Mouse (Mus musculus) lung, embryonic 14.5 days (tissue): Measurements from ENCODE around the gene Vmp1. TPM values are rescaled to one million over a fixed set of nuclear protein-coding genes. Genes with fewer than 3 reads are reported as not detected.

Experiments used
- ATAC-seq: fragments of 200-750 bp; cut with Nextera tagmentation; 2 replicates; pipeline ENCODE4 v1.8.0; 2017; ENCODE audit warnings: mild to moderate bottlenecking, moderate TSS enrichment, moderate library complexity; ENCODE audit not compliant: insufficient read depth
- DNase-seq: peaks from one replicate; pipeline ENCODE4 v3.0.0-alpha.2; 2015
- H3K27ac ChIP-seq: fragments of 300-500 bp; sonication (generic); 2 replicates; pipeline ENCODE4 v1.5.1; 2014; ENCODE audit warnings: low read depth, mild to moderate bottlenecking, moderate library complexity
- H3K27me3 ChIP-seq: fragments of 300-500 bp; sonication (generic); 2 replicates; pipeline ENCODE4 v1.6.1; 2014; ENCODE audit warnings: low read length, control low read depth; ENCODE audit not compliant: insufficient read depth
- H3K36me3 ChIP-seq: fragments of 300-500 bp; sonication (generic); 2 replicates; pipeline ENCODE4 v1.6.1; 2014; ENCODE audit warnings: control low read depth; ENCODE audit not compliant: insufficient read depth
- H3K4me1 ChIP-seq: fragments of 300-500 bp; sonication (generic); 2 replicates; pipeline ENCODE4 v1.6.1; 2014; ENCODE audit warnings: antibody characterized with exemption, control low read depth; ENCODE audit not compliant: insufficient read depth
- H3K4me2 ChIP-seq: fragments of 300-500 bp; sonication (generic); 2 replicates; pipeline ENCODE4 v1.6.1; 2014; ENCODE audit warnings: mild to moderate bottlenecking
- H3K4me3 ChIP-seq: fragments of 300-500 bp; sonication (generic); 2 replicates; pipeline ENCODE4 v1.5.1; 2014; ENCODE audit warnings: low read depth, low read length
- H3K9ac ChIP-seq: fragments of 300-500 bp; sonication (generic); 2 replicates; pipeline ENCODE4 v1.6.1; 2014
- H3K9me3 ChIP-seq: fragments of 300-500 bp; sonication (generic); 2 replicates; pipeline ENCODE4 v1.6.1; 2016; ENCODE audit warnings: low read depth, low read length, control low read depth
- CTCF ChIP-seq: IDR thresholded peaks from 2 replicates; pipeline ENCODE4 v1.5.1; 2016; ENCODE audit warnings: antibody characterized with exemption, low read depth
- WGBS: fragments of 180-500 bp; shearing (Covaris S2); extraction: QIAGEN DNeasy Blood & Tissue Kit; methylation state at CpG from one replicate; pipeline ENCODE4 v1.1.7; 2014; 5-methylcytosine and 5-hydroxymethylcytosine counted together
- polyA plus RNA-seq: library from polyadenylated mRNA; unstranded; fragments of >200 nt; fragmentation: Nextera tagmentation; extraction: Ambion mirVana; gene quantifications from 2 replicates; pipeline ENCODE4 v1.2.1, GENCODE M21; 2014

Gene Vmp1
- polyA plus RNA-seq, 1 experiment from 2014 or later: 117 TPM

- no peak for TF ChIP-seq CTCF
- Histone ChIP-seq H3K9me3 (no peaks in the 10 kb centered on the region), H3K4me3 (peak overlapping the region; percentile 37), H3K4me1 (peaks cover 5% of the 10 kb centered on the region; the same call in 1 of the 2 replicates), H3K27ac (peak overlapping the region; percentile 78), H3K4me2 (peak overlapping the region; percentile 63), H3K36me3 (no peaks in the 10 kb centered on the region), H3K9ac (peak overlapping the region; percentile 67), H3K27me3 (no peaks in the 10 kb centered on the region)
- WGBS: 13% methylated on average over 12 of the region's 12 CpGs
- ATAC-seq (no peak), DNase-seq (peak; percentile 47)
Observed at GRCm38 (mm10) chr11:86586177-86586867, 97.3 kb downstream of the Vmp1 start.

GRCm38 (mm10) chr11:86585598-86585984, 98.0 kb downstream of the Vmp1 start:
- 23% methylated on average over 3 of the region's 3 CpGs for WGBS
- Histone ChIP-seq H3K36me3 (no peaks in the 10 kb centered on the region), H3K9ac (peak overlapping the region; percentile 67), H3K4me3 (peak overlapping the region; percentile 37), H3K27ac (peak overlapping the region; percentile 78), H3K9me3 (no peaks in the 10 kb centered on the region), H3K4me1 (peaks cover 5% of the 10 kb centered on the region; the same call in 1 of the 2 replicates), H3K27me3 (no peaks in the 10 kb centered on the region), H3K4me2 (peak overlapping the region; percentile 63)
- ATAC-seq (no peak), DNase-seq (peak; percentile 48)
- TF ChIP-seq CTCF: no peak

GRCm38 (mm10) chr11:86584898-86585597, 98.6 kb downstream of the Vmp1 start:
- Histone ChIP-seq H3K36me3 (no peaks in the 10 kb centered on the region), H3K4me3 (peak overlapping the region; percentile 37), H3K27me3 (no peaks in the 10 kb centered on the region), H3K9ac (peak overlapping the region; percentile 67), H3K4me1 (peaks cover 5% of the 10 kb centered on the region; the same call in 1 of the 2 replicates), H3K4me2 (peak overlapping the region; percentile 63), H3K27ac (peak overlapping the region; percentile 78), H3K9me3 (no peaks in the 10 kb centered on the region)
- DNase-seq (no peak), ATAC-seq (no peak)
- WGBS: 51% methylated on average over 7 of the region's 7 CpGs
- no peak for TF ChIP-seq CTCF

GRCm38 (mm10) chr11:86583990-86584897, 99.4 kb downstream of the Vmp1 start:
- 0 out of 2 replicates have a peak overlapping the region, but pooled peaks have one; percentile 2 for H3K27ac ChIP-seq
- no peak for ATAC-seq
- 0 out of 2 replicates have a peak overlapping the region, but pooled peaks have one; percentile 37 for H3K4me3 ChIP-seq
- H3K36me3 ChIP-seq: no peaks in the 10 kb centered on the region
- TF ChIP-seq CTCF: no peak
- H3K9me3 ChIP-seq: no peaks in the 10 kb centered on the region
- peaks cover 10% of the 10 kb centered on the region; the same call in 1 of the 2 replicates for H3K4me1 ChIP-seq
- no peak for DNase-seq
- H3K4me2 ChIP-seq: peak overlapping the region; percentile 63; the same call in 1 of the 2 replicates
- no peaks in the 10 kb centered on the region for H3K27me3 ChIP-seq
- 71% methylated on average over 14 of the region's 14 CpGs for WGBS
- H3K9ac ChIP-seq: no peak overlapping the region

- no peak overlapping the region for H3K27ac ChIP-seq
- no peak overlapping the region for H3K9ac ChIP-seq
- TF ChIP-seq CTCF: no peak
- no peak overlapping the region for H3K4me3 ChIP-seq
- H3K9me3 ChIP-seq: no peaks in the 10 kb centered on the region
- no peak for ATAC-seq
- DNase-seq: no peak
- WGBS: 88% methylated on average over 3 of the region's 3 CpGs
- H3K36me3 ChIP-seq: no peaks in the 10 kb centered on the region
- H3K4me1 ChIP-seq: peaks cover 18% of the 10 kb centered on the region; the same call in 1 of the 2 replicates
- H3K4me2 ChIP-seq: no peak overlapping the region
- no peaks in the 10 kb centered on the region for H3K27me3 ChIP-seq
Observed at GRCm38 (mm10) chr11:86583313-86583825, 100.3 kb downstream of the Vmp1 start.

GRCm38 (mm10) chr11:86582543-86583260, 100.9 kb downstream of the Vmp1 start:
- H3K27ac ChIP-seq: no peak overlapping the region
- ATAC-seq: no peak
- no peak overlapping the region for H3K4me2 ChIP-seq

More at GRCm38 (mm10) chr11:86582543-86583260, 100.9 kb downstream of the Vmp1 start:
- Histone ChIP-seq H3K9me3 (no peaks in the 10 kb centered on the region), H3K27me3 (no peaks in the 10 kb centered on the region), H3K9ac (no peak overlapping the region), H3K36me3 (no peaks in the 10 kb centered on the region), H3K4me1 (peaks cover 20% of the 10 kb centered on the region; the same call in 1 of the 2 replicates), H3K4me3 (no peak overlapping the region)
- WGBS: 87% methylated on average over 7 of the region's 7 CpGs
- no peak for DNase-seq
- TF ChIP-seq CTCF: no peak
